Mouse (Mus musculus): ENCODE measurements at regions not wholly inside any gene's neighbourhood (a gene's known extent, or its start where the extent isn't known, plus 50 kb on each side); places are given as distances from the start of the nearest gene placed in this dataset.

- TF ChIP-seq CTCF (IDR thresholded peaks at IDR 0.05; ENCODE audit: extremely low read depth, insufficient read depth, low read length) (no peak), POLR2A (IDR thresholded peaks at IDR 0.05; ENCODE audit: extremely low read depth, insufficient read depth, low read length) (0 out of 2 replicates have a peak, but pooled peaks have one; percentile 31)
These were observed 306.0 kb downstream of the Mroh4 start for GRCm38 (mm10) chr15:74330131-74330530.

Measured in cortical plate, adult 2 months (tissue).